Comparison of ENCODE assay signal across 26 mouse cellular contexts in genomic region chr2:120090979-120091378, GRCm38 (mm10). TPM values are rescaled to one million over a fixed set of nuclear protein-coding genes. Genes with fewer than 3 reads are reported as not detected.
DNase-seq lines count a peak whose midpoint lies in the region; ATAC-seq and TF ChIP-seq lines count a peak whose summit lies in the region.
"Had no signal": no experiment of that assay in that cellular context is flagged by ENCODE, and none has a peak within 500 bp of the region (broad histone marks: within the 10 kb centered on the region; RNA-seq: fewer than 3 reads in every experiment).

No protein-coding gene starts in this region.

- H3K27ac ChIP-seq in heart, adult 2 months = peak overlapping the region; percentile 49
- 0 out of 2 replicates have a peak overlapping the region, but pooled peaks have one; percentile 16 for H3K27ac ChIP-seq in heart, embryonic 13.5 days (replicated peaks)
- no peak overlapping the region for H3K27ac ChIP-seq in ES-E14 (ENCODE audit: insufficient read depth, low read depth, low read length, poor library complexity, severe bottlenecking)
- H3K27ac ChIP-seq: embryonic facial prominence, embryonic 10.5 days; embryonic facial prominence, embryonic 13.5 days; forebrain, embryonic 12.5 days; forebrain, embryonic 15.5 days; hindbrain, embryonic 12.5 days; hindbrain, embryonic 15.5 days had no signal

- intact Hi-C loops in heart, adult 2 months (cut with DNase I) = no loop called here
- intact Hi-C loops in heart, postnatal 14 days (cut with DNase I) = loop anchor here (10.0 kb wide), 1 partner anchor 1324 kb away; the partner anchor contains the start of genes Catsper2 and Pdia3
- intact Hi-C loops in left cerebral cortex, postnatal 4 days (cut with DNase I) = no loop called here

- H3K79me2 ChIP-seq in heart, adult 2 months (replicated peaks; ENCODE audit: control insufficient read depth, insufficient read depth, low read length) = no peaks in the 10 kb centered on the region

- peaks cover 4% of the 10 kb centered on the region; the same call in 1 of the 2 replicates for H3K36me3 ChIP-seq in heart, adult 2 months (ENCODE audit: control insufficient read depth, insufficient read depth, low read length)
- H3K36me3 ChIP-seq in heart, embryonic 13.5 days = peaks cover 72% of the 10 kb centered on the region
- H3K36me3 ChIP-seq in ES-E14 (ENCODE audit: control insufficient read depth, insufficient read depth, low read length, poor library complexity, severe bottlenecking) = peaks cover 8% of the 10 kb centered on the region
- H3K36me3 ChIP-seq: embryonic facial prominence, embryonic 13.5 days; forebrain, embryonic 12.5 days; forebrain, embryonic 15.5 days; hindbrain, embryonic 12.5 days; hindbrain, embryonic 15.5 days had no signal

- no peak for TF ChIP-seq EP300 in heart, adult 2 months (IDR thresholded peaks at IDR 0.05; ENCODE audit: insufficient read depth, low read depth, low read length)

- H3K4me1 ChIP-seq in heart, adult 2 months (ENCODE audit: control insufficient read depth, insufficient read depth, low read length) = peaks cover 7% of the 10 kb centered on the region
- H3K4me1 ChIP-seq in heart, embryonic 13.5 days = peaks cover 28% of the 10 kb centered on the region
- H3K4me1 ChIP-seq in ES-E14 (ENCODE audit: control insufficient read depth in 2 of 2, insufficient read depth in 2 of 2, low read length in 2 of 2, poor library complexity in 1 of 2) = peaks cover 2 to 6% of the 10 kb centered on the region in 2 experiments; a peak in 1 of 4 replicates
- H3K4me1 ChIP-seq: embryonic facial prominence, embryonic 13.5 days; forebrain, embryonic 12.5 days; forebrain, embryonic 15.5 days; hindbrain, embryonic 12.5 days; hindbrain, embryonic 15.5 days had no signal

- no peak for ATAC-seq in heart, embryonic 13.5 days (ENCODE audit: extremely low read depth, insufficient number of reproducible peaks, low FRiP score, low TSS enrichment)
- ATAC-seq: activated CD4-positive, CD25-positive, alpha-beta regulatory T cell, adult 4 months; CD4-positive, CD25-positive, alpha-beta regulatory T cell, adult 4 months; forebrain, embryonic 15.5 days; intestine, postnatal 0 days had no signal

- no peak for TF ChIP-seq POLR2A in heart, adult 2 months (IDR thresholded peaks at IDR 0.05; ENCODE audit: insufficient read depth, low read depth, low read length)

- no peak for DNase-seq in heart, adult 2 months
- no peak for DNase-seq in heart, postnatal 14 days
- DNase-seq in heart, adult 9 months (ENCODE audit: low spot score in 2 of 2) = no peak
- DNase-seq in ES-E14 (ENCODE audit: low read depth, low spot score) = no peak
- DNase-seq in left cerebral cortex, postnatal 4 days = no peak
- DNase-seq: adrenal gland, adult 8-10 months; adrenal gland, postnatal 25 days; cerebellum, adult 11-12 months; cerebellum, adult 8-10 months; cerebellum, postnatal 10 days; cerebellum, postnatal 36 days; embryo, embryonic 11 days; gastrocnemius, postnatal 14 days; kidney, adult 2 months had no signal

- H3K27me3 ChIP-seq in heart, adult 2 months (ENCODE audit: control insufficient read depth, insufficient read depth, low read length) = no peaks in the 10 kb centered on the region
- no peaks in the 10 kb centered on the region for H3K27me3 ChIP-seq in heart, embryonic 13.5 days (replicated peaks)
- H3K27me3 ChIP-seq: embryonic facial prominence, embryonic 13.5 days; forebrain, embryonic 12.5 days; forebrain, embryonic 15.5 days; hindbrain, embryonic 12.5 days; hindbrain, embryonic 15.5 days had no signal

- no peak overlapping the region for H3K4me2 ChIP-seq in heart, embryonic 13.5 days
- H3K4me2 ChIP-seq: embryonic facial prominence, embryonic 13.5 days; forebrain, embryonic 12.5 days; forebrain, embryonic 15.5 days; heart, embryonic 11.5 days; hindbrain, embryonic 12.5 days; hindbrain, embryonic 15.5 days had no signal

- WGBS in heart, adult 2 months = 68% methylated on average over 17 of the region's 17 CpGs
- 74% methylated on average over 17 of the region's 17 CpGs for WGBS in heart, embryonic 13.5 days

- in situ Hi-C loops in ES-E14 (cut with MboI; ENCODE audit: low sequenced_read_pairs in 2 of 2, unreplicated experiment in 2 of 2) = no loop called here

- no peak overlapping the region for H3K4me3 ChIP-seq in heart, adult 2 months
- H3K4me3 ChIP-seq in heart, embryonic 13.5 days = no peak overlapping the region
- no peak overlapping the region for H3K4me3 ChIP-seq in ES-E14 (ENCODE audit: insufficient read depth in 1 of 2, low read depth in 1 of 2, low read length in 2 of 2, poor library complexity in 1 of 2, severe bottlenecking in 1 of 2)
- H3K4me3 ChIP-seq: embryonic facial prominence, embryonic 10.5 days; embryonic facial prominence, embryonic 13.5 days; erythroblast, embryonic 14.5 days; forebrain, embryonic 12.5 days; forebrain, embryonic 15.5 days; hindbrain, embryonic 12.5 days; hindbrain, embryonic 15.5 days had no signal

- H3K9ac ChIP-seq in heart, adult 2 months (ENCODE audit: low read depth, low read length) = no peak overlapping the region
- H3K9ac ChIP-seq in heart, embryonic 13.5 days = no peak overlapping the region
- 0 out of 2 replicates have a peak overlapping the region, but pooled peaks have one; percentile 8 for H3K9ac ChIP-seq in ES-E14 (ENCODE audit: insufficient read depth, low read depth, low read length, poor library complexity, severe bottlenecking)
- H3K9ac ChIP-seq: embryonic facial prominence, embryonic 13.5 days; forebrain, embryonic 12.5 days; forebrain, embryonic 15.5 days; hindbrain, embryonic 12.5 days; hindbrain, embryonic 15.5 days had no signal

- no peak for TF ChIP-seq CTCF in heart, adult 2 months (IDR thresholded peaks at IDR 0.05)

- no peaks in the 10 kb centered on the region for H3K9me3 ChIP-seq in heart, embryonic 13.5 days
- no peaks in the 10 kb centered on the region for H3K9me3 ChIP-seq in ES-E14 (ENCODE audit: control insufficient read depth, insufficient read depth, low read depth, low read length)
- H3K9me3 ChIP-seq: embryonic facial prominence, embryonic 10.5 days; embryonic facial prominence, embryonic 13.5 days; forebrain, embryonic 12.5 days; forebrain, embryonic 15.5 days; hindbrain, embryonic 12.5 days; hindbrain, embryonic 15.5 days had no signal

TF ChIP-seq in ES-E14, 5 proteins besides CTCF, POLR2A, EP300 and RAD21:
- no peak for TF ChIP-seq CHD2 (IDR thresholded peaks at IDR 0.05; ENCODE audit: low read depth, low read length)
- no peak for TF ChIP-seq HCFC1 (IDR thresholded peaks at IDR 0.05; ENCODE audit: borderline replicate concordance, insufficient read depth, low read length)
- TF ChIP-seq ZNF384 (IDR thresholded peaks at IDR 0.05; ENCODE audit: low read depth, low read length) = no peak
- no peak for TF ChIP-seq ZC3H11A (IDR thresholded peaks at IDR 0.05; ENCODE audit: borderline replicate concordance, low read depth, low read length)
- TF ChIP-seq MAFK (IDR thresholded peaks at IDR 0.05; ENCODE audit: insufficient read depth, low read depth, low read length) = no peak

RNA-seq across cellular contexts. Expression of gene Pla2g4b, which starts 57.8 kb away (rescaled TPM):
- total RNA-seq in heart, adult 2 months (2021) = 1 to 10 TPM; 1.6 to 1.9 TPM
- 3.3 and 4.1 TPM in 2 replicates for polyA plus RNA-seq in heart, adult 2 months (2012; rRNA removed)
- total RNA-seq in heart, postnatal 14 days (2021) = 1 to 10 TPM; 1.9 to 2.5 TPM
- polyA plus RNA-seq in heart, embryonic 13.5 days (2015; fragmentation: Nextera tagmentation; extraction: Ambion mirVana) = 1.1 and 1.3 TPM in 2 replicates
- 2.7 and 6.3 TPM in 2 replicates for total RNA-seq in ES-E14 (2012; rRNA removed)
- 1 to 10 TPM; 7.1 to 8.1 TPM for total RNA-seq in left cerebral cortex, postnatal 4 days (2021)
